Mouse (Mus musculus) mature B cell (primary cell): ENCODE measurements around the gene Cenpf.

Experiments
- in situ Hi-C: fragments of 300-500 bp; cut with MboI; formaldehyde crosslinking; loops from 2 replicates; pipeline ENCODE4 v1.14.3; 2019

Gene Cenpf

DNA sequence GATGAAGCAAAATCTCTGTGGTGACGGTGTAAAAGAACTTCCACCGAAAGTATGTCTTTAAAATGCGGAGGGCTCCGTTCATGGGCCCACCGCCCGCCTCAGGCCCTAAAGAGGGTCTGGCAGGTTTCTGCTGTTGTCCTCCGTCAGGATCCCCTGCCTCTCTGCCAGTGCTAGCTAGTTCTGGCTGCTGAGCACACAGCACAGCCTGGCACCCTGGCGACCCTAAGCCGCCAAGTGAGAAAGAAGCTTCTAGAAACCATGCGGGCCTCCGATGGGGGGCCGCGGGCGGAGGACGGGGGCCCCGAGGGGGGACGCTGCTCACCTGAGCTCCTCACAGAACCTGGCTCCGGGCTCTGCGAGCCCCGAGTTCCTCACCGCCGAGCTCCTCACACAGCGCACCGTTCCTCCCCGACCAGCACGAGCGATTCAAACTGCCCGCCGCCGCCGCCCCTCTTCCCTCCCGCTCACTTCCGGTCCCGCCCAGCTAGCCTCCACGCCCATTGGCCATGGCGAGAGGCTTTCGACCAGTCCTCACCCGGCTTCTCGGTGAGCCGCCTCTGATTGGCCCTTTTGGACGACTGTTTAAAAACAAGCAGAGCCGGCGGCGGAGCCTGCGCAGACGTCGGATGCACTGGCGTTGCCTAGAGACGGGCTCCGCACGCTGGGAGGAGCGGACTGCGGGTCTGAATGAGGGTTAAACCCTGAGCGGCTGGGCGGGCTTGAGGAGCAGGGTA is at the start of gene Cenpf:
TSS of gene Cenpf (minus strand) at position 433 of the 734 bp plus-strand sequence.
- in situ Hi-C loops = no loop called here

GRCm38 (mm10) chr1:189732156-189732555 is 44.3 kb upstream of the Cenpf start:
- in situ Hi-C loops = no loop called here

DNA sequence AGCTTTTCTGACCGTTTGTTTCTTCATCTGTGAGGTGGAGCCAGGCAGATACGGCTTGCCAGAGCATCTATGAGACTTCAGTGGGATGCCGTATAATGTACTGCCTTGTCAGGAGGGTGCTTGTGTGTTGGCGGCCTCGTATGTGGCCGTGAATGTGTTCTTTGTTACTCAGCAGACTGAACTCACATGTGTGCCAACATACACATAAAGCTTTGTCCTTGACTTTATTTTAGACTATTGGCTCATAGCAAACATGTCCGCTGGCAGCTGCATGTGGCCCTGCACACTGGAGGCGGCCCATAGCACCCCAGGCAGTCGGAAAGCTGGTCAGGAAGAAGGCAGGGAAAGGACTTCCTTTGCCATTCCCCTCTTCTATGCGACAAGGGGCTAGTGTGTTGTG is 43.8 kb upstream of the Cenpf start:
- in situ Hi-C loops = no loop called here

GRCm38 (mm10) chr1:189729141-189729815 is 41.4 kb upstream of the Cenpf start:
- in situ Hi-C loops = no loop called here

DNA sequence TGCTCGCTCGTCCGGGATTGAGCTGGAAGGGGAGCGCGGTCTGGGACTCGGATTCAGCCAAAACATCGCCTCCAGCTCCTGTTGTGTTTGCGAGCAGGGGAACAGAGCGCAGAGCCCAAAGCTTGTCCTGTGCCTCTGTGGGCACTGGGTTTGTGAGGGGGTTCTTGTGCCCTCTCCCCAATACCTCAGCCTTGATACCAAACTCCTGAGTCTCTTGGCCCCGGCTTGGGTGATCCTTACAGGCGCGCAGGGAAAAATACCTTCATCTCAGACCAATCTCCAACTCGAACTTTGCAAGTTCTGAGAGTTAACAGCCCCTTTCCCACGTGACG is 40.9 kb upstream of the Cenpf start:
- in situ Hi-C loops = no loop called here

DNA sequence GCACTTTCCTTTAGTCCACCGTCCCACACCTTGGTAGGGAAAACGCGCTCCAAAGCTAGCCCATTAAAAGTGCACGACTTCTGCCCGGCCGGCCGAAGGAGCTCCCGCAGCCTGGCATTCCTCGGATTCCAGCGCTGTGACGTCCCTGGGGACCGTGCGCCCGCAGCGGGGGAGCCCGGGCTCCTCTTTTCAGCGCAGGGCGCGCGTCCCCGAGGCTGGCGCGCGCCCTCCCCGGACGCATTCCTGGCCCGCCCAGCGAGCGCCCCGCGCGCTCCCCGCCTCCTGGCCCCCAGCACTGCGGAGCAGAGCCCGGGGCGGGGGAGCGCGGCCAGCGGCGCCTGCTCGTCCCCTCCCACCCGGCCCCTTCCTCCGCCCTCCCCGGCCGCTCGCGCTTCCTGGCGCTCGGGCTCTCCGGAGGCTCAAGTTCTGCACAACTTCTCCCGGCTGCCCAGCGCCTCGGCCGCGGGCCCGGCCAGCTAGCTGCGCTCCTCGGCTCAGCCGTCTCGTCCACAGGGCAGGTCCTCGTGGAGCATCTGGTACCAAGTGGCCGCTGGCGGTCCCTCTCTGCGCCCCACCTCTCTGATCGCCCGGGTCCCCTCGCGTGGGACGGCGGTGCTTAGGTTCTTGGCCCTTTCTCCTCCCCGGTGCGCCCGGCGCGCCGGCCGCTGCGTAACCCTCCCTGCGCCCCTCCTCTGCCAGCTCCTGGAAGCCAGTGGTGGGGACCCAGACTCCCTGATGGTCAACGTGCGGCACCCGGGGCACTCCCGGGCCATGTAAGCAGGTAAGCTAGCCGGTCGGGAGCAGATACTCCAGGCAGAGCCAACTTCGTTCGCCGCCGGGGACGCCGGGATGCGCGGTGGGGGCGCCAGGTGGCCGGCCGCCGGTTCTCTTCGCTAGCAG is 40.2 kb upstream of the Cenpf start, which contains the start of gene Ptpn14:
TSS of gene Ptpn14 (plus strand) at position 385 of the 900 bp plus-strand sequence.
- in situ Hi-C loops = no loop called here

DNA sequence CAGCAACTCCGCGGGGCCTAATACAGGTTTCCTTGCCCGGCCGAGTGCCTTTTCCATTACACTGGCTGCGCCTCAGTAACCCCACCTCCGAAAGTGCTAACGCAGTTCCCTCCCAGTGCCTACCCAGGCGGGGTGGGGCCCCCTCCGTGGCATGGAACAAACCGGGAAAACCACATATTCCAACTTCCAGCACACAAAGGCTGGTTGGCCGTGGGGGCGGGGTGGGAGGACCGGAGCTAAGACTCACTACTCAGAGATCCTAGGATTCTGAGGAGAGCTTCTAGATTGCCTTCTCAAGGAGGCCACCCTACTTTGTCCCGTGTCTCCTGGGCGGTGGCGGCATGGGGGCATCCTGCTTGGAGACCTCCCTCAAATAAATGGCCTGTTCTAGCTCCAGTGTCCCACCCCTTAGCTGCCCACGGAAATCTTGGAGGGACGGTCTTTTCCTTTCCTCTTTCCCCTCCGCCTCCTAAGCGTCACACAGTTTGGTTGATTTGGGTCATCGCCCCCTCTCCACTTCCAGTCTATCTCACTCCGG is 39.5 kb upstream of the Cenpf start:
- in situ Hi-C loops = no loop called here

GRCm38 (mm10) chr1:189726121-189726520 is 38.2 kb upstream of the Cenpf start:
- in situ Hi-C loops = no loop called here

GRCm38 (mm10) chr1:189718600-189718999 is 30.7 kb upstream of the Cenpf start:
- in situ Hi-C loops = no loop called here

GRCm38 (mm10) chr1:189717546-189717945 is 29.7 kb upstream of the Cenpf start:
- in situ Hi-C loops = no loop called here

DNA sequence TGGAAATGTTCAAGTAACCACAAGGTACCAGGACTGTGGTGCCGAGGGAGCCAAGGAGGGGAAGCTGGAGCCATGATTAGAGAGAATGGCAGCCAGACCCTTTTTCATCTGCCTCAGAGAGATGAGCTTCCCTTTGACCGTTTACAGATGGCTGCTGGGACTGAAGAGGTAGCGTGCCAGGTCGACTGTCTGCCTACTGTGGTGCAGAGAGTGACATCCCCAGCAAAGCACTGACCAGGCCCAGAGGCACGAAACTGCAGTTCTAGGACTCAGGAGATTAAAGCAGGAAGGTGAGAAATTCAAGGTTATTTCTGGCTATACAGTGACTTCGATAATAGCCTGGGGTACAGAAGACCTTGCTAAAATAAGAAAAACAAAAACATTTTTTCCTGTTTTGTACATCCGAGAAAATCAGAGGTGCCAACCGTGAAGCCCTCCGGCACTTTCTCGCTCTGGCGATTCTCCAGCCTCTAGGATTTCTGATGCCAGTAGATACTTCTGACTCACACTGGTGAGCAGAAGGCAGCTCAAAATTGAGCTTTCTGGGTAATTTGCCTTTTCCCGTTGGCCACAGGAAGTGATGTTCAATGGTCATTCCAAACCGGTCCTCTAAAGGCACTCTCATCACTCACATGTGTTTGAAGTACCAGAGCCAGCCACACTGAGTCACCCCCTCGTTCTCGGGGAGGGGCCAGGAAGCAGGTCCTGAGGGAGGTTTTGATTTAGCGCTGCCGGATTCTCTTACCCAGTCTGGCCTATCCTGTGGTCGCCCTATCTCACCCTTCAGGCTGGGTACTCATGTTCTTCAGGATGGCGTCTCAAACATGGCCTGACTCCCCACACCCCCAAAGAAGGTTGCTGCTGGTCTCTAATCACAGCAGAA is 28.3 kb upstream of the Cenpf start:
- in situ Hi-C loops = no loop called here

DNA sequence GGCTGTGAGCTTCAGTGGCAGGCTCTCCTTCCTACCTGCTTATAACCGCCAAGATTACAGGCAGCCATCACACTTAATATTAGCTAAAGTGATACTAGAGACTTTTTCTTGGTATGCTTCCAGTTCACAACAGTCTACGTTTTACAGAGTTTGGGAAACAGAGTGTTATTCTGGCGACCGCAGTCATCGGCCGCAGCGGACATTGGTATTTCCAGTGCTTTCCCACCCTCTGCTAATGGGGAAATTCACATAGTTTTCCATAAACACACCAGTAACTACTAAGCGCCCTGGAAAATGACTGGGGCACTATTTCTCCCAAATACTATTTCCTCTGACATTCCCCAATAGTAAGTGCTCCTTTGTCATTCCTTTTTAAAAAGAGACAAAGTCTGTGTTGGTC is 21.1 kb upstream of the Cenpf start:
- in situ Hi-C loops = loop anchor here (10.0 kb wide), 1 partner anchor 166 kb away; no protein-coding TSS in a partner anchor

GRCm38 (mm10) chr1:189707419-189707818 is 19.5 kb upstream of the Cenpf start:
- in situ Hi-C loops = loop anchor here (10.0 kb wide), 1 partner anchor 167 kb away; no protein-coding TSS in a partner anchor

GRCm38 (mm10) chr1:189707014-189707413 is 19.1 kb upstream of the Cenpf start:
- in situ Hi-C loops = loop anchor here (10.0 kb wide), 1 partner anchor 168 kb away; no protein-coding TSS in a partner anchor

DNA sequence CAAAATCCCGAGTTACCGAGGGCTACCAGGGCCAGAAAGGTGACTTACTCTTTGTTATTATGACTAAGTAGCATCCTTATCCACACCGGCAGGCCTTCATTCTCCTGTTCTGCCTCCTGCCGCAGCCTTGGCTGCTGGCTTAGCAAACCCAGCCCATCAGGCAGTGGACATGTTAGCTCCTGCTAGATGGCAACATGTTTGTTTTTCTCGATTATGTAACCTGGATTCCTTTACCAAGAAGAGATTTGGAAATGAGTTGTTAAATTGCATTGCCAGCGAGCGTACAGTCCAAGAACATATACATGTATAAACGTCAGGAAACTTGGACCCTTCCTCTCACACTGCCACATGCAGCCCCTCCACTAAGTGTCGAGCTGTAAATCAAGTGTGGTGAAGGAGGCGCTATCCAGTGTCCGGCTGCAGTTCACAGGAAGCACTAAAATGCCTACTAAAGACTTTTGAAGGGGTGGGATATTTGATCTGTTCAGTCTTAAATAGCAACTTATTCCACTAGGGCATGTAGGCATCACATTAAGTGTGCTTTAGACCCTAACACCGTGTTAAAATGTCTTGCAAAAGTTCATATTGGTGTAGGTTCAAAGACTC is 18.3 kb upstream of the Cenpf start:
- in situ Hi-C loops = loop anchor here (10.0 kb wide), 1 partner anchor 169 kb away; no protein-coding TSS in a partner anchor

GRCm38 (mm10) chr1:189703591-189703990 is 15.7 kb upstream of the Cenpf start:
- in situ Hi-C loops = loop anchor here (10.0 kb wide), 1 partner anchor 171 kb away; no protein-coding TSS in a partner anchor

DNA sequence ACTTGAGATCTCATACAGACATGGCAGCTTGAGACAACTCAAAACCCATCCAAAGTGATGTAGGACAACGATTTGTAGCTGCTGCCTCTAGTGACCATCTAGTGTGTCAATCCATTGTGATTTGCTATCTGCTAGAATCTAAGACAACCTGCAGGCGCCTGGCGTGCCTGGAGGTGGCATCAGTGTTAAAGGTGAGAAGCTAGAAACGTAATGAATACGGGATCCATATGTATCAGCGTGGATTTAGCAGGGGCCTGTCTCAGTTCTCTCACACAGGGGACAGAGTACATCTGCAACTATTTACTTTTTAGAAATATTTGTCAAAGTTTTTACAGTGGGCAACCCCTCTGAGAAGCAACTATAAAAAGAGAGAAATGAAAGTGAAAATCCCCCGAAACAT is 15.3 kb upstream of the Cenpf start:
- in situ Hi-C loops = loop anchor here (10.0 kb wide), 1 partner anchor 172 kb away; no protein-coding TSS in a partner anchor

GRCm38 (mm10) chr1:189700990-189701389 is 13.1 kb upstream of the Cenpf start:
- in situ Hi-C loops = loop anchor here (10.0 kb wide), 1 partner anchor 174 kb away; no protein-coding TSS in a partner anchor

DNA sequence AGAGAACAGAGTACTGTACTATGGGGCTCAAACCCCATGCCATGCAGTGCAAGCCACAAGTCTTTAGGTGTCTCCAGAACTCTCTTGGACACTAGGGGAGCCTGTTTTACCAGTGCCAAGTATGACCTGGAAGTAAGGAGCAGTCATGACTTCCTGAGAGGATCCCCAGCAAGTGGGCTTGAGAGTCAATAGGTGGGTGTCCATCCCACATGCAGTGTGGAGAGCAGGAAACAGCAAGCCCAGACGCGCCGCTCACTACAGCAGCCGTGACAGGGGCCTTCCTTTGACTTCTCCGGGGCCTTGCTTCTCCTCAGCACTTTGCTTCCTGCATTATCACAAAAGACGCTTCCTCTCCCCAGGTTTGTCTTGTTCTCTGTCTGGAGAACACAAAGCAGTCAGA is 12.3 kb upstream of the Cenpf start:
- in situ Hi-C loops = loop anchor here (10.0 kb wide), 1 partner anchor 175 kb away; no protein-coding TSS in a partner anchor

- in situ Hi-C loops = no loop called here
These were observed 10.5 kb upstream of the Cenpf start for GRCm38 (mm10) chr1:189698416-189698815.
